Mouse (Mus musculus) embryonic facial prominence, embryonic 11.5 days (tissue): ENCODE measurements around the gene Hspg2. TPM values are rescaled to one million over a fixed set of nuclear protein-coding genes. Genes with fewer than 3 reads are reported as not detected.

Source experiments
- ATAC-seq: fragments of 200-750 bp; cut with Nextera tagmentation; replicated peaks from 2 replicates; pipeline ENCODE4 v1.8.0; 2017; ENCODE audit warnings: low read depth; ENCODE audit not compliant: insufficient number of reproducible peaks, low FRiP score, low TSS enrichment
- DNase-seq: peaks from one replicate; pipeline ENCODE4 v3.0.0-alpha.2; 2015; ENCODE audit warnings: low spot score
- H3K27ac ChIP-seq: fragments of 300-500 bp; sonication (generic); replicated peaks from 2 replicates; pipeline ENCODE4 v1.5.1; 2014; ENCODE audit warnings: mild to moderate bottlenecking, low read depth, low read length, control low read depth
- H3K27me3 ChIP-seq: fragments of 300-500 bp; sonication (generic); 2 replicates; pipeline ENCODE4 v1.6.1; 2014; ENCODE audit warnings: mild to moderate bottlenecking, low read length, moderate library complexity, mixed read lengths; ENCODE audit not compliant: control insufficient read depth, insufficient read depth
- H3K36me3 ChIP-seq: fragments of 300-500 bp; sonication (generic); replicated peaks from 2 replicates; pipeline ENCODE4 v1.6.1; 2014; ENCODE audit warnings: low read depth, mild to moderate bottlenecking, low read length, moderate library complexity, mixed read lengths; ENCODE audit not compliant: control insufficient read depth, insufficient read depth
- H3K4me1 ChIP-seq: fragments of 300-500 bp; sonication (generic); 2 replicates; pipeline ENCODE4 v1.6.1; 2014; ENCODE audit warnings: low read length, mixed read lengths; ENCODE audit not compliant: control insufficient read depth, insufficient read depth
- H3K4me2 ChIP-seq: fragments of 300-500 bp; sonication (generic); 2 replicates; pipeline ENCODE4 v1.6.1; 2014; ENCODE audit warnings: low read depth, mild to moderate bottlenecking, control low read depth, low read length, moderate library complexity
- H3K4me3 ChIP-seq: fragments of 300-500 bp; sonication (generic); 2 replicates; pipeline ENCODE4 v1.5.1; 2014; ENCODE audit warnings: low read depth, low read length, control low read depth
- H3K9ac ChIP-seq: fragments of 300-500 bp; sonication (generic); replicated peaks from 2 replicates; pipeline ENCODE4 v1.6.1; 2014; ENCODE audit warnings: mild to moderate bottlenecking, control low read depth, low read length
- H3K9me3 ChIP-seq: fragments of 300-500 bp; sonication (generic); replicated peaks from 2 replicates; pipeline ENCODE4 v1.6.1; 2016; ENCODE audit warnings: mild to moderate bottlenecking, low read length, inconsistent platforms, mixed read lengths; ENCODE audit not compliant: control insufficient read depth
- WGBS: fragments of 180-500 bp; shearing (Covaris S2); extraction: QIAGEN DNeasy Blood & Tissue Kit; methylation state at CpG from one replicate; pipeline ENCODE4 v1.1.7; 2014; 5-methylcytosine and 5-hydroxymethylcytosine counted together
- polyA plus RNA-seq: library from polyadenylated mRNA; unstranded; fragments of >200 nt; fragmentation: Nextera tagmentation; extraction: Ambion mirVana; gene quantifications from 2 replicates; pipeline ENCODE4 v1.2.1, GENCODE M21; 2014

Gene Hspg2
- polyA plus RNA-seq, 1 experiment from 2014 or later, result 14.4 TPM

DNA sequence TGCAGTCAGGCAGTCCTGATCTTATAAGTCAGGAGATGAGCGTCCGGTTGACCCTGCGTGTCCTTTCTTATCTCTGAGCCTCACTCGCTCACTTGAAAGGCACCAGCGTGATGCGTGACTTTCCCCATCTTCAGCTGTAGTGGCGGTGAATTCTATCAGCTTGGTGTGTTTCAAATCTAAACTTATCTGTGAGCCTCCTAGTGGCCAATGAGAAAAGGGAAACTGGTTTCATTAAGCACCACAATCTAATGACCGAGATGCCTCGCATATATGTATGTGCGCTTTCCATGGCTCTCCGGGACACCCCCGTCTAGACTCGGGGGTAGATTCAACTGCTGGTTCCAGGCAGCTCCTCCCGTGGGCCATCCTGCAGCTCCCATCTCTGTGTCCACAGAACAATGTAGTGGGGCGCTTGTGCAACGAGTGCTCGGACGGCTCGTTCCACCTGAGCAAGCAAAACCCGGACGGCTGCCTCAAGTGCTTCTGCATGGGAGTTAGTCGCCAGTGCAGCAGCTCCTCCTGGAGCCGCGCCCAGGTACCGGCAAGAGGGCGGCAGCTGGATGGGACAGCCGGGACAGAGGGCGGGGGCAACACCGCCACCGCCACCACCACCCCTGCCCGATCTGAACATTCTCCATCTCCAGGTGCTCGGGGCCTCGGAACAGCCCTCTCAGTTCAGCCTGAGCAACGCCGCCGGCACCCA is 49.6 kb downstream of the Hspg2 start:
- WGBS, result 88% methylated on average over 36 of the region's 36 CpGs
- ATAC-seq, result no peak
- H3K36me3 ChIP-seq, result peaks cover 3% of the 10 kb centered on the region

DNA sequence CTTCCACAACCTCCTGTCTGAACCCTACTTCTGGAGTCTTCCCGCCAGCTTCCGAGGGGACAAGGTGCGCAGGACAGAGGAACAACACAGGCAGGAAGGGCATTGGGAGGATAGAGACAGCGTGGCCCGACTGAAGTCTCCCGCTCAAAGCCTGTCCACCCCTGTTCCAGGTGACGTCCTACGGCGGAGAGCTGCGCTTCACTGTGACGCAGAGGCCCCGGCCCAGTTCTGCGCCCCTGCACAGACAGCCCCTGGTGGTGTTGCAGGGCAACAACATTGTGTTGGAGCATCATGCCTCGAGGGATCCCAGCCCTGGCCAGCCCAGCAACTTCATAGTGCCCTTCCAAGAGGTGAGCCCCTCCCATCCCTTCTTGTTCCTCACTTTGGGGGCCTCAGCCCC is 50.2 kb downstream of the Hspg2 start:
- Histone ChIP-seq H3K27me3 (no peaks in the 10 kb centered on the region), H3K27ac (no peak overlapping the region), H3K36me3 (peaks cover 3% of the 10 kb centered on the region), H3K9me3 (no peaks in the 10 kb centered on the region), H3K9ac (no peak overlapping the region), H3K4me2 (no peak overlapping the region), H3K4me3 (no peak overlapping the region), H3K4me1 (no peaks in the 10 kb centered on the region)
- no peak for DNase-seq
- 93% methylated on average over 14 of the region's 14 CpGs for WGBS
- ATAC-seq, result no peak

More for the DNA sequence above, 49.6 kb downstream of the Hspg2 start:
- no peaks in the 10 kb centered on the region for H3K9me3 ChIP-seq
- no peak overlapping the region for H3K27ac ChIP-seq
- H3K4me1 ChIP-seq, result no peaks in the 10 kb centered on the region
- H3K9ac ChIP-seq, result no peak overlapping the region
- no peak overlapping the region for H3K4me3 ChIP-seq
- no peaks in the 10 kb centered on the region for H3K27me3 ChIP-seq
- H3K4me2 ChIP-seq, result no peak overlapping the region
- peak; percentile 13 for DNase-seq

DNA sequence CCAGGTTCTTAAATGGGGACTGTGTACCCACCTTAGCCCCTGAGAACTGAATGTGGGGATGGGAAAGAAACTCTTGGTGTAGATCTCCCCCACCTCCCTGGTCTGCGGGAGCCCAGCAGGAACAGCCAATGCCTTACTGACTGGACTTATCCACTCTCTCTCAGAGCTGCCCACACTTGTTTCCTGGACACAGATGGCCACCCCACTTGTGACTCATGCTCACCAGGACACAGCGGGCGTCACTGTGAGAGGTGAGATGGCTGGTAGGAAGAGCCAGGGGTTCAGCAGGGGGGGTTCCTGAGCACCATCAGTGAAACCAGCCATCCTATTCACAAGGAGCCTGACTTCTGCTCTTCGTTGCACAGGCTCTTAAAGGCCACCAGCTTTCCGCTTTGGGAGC is 51.8 kb downstream of the Hspg2 start:
- no peak overlapping the region for H3K4me3 ChIP-seq
- H3K4me2 ChIP-seq, result no peak overlapping the region
- peaks cover 3% of the 10 kb centered on the region for H3K36me3 ChIP-seq
- no peaks in the 10 kb centered on the region for H3K4me1 ChIP-seq
- no peak overlapping the region for H3K27ac ChIP-seq
- DNase-seq (no peak), ATAC-seq (no peak)
- no peak overlapping the region for H3K9ac ChIP-seq
- WGBS, result 91% methylated on average over 5 of the region's 5 CpGs
- no peaks in the 10 kb centered on the region for H3K27me3 ChIP-seq
- H3K9me3 ChIP-seq, result no peaks in the 10 kb centered on the region

DNA sequence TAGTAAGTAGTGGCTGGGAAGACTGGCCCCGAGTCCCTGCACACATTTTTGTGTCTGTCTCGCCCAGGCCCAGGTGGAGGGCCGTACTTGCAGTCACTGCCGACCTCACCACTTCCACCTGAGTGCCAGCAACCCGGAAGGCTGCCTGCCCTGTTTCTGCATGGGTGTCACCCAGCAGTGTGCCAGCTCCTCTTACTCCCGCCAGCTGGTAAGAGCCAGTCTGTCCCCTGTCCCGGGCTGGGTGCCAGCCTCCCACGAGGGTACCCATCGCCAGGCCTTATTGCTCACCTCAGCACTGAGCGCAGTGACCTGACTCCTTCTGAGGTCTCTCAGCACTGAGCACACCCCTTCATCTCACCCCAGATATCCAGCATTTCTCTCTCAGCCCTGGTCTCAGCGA is 53.4 kb downstream of the Hspg2 start:
- Histone ChIP-seq H3K9me3 (no peaks in the 10 kb centered on the region), H3K4me2 (no peak overlapping the region), H3K27me3 (no peaks in the 10 kb centered on the region), H3K27ac (no peak overlapping the region), H3K9ac (no peak overlapping the region), H3K4me3 (no peak overlapping the region), H3K36me3 (peaks cover 2% of the 10 kb centered on the region; the same call in 1 of the 2 replicates), H3K4me1 (no peaks in the 10 kb centered on the region)
- DNase-seq (no peak), ATAC-seq (no peak)
- WGBS, result 95% methylated on average over 11 of the region's 11 CpGs

DNA sequence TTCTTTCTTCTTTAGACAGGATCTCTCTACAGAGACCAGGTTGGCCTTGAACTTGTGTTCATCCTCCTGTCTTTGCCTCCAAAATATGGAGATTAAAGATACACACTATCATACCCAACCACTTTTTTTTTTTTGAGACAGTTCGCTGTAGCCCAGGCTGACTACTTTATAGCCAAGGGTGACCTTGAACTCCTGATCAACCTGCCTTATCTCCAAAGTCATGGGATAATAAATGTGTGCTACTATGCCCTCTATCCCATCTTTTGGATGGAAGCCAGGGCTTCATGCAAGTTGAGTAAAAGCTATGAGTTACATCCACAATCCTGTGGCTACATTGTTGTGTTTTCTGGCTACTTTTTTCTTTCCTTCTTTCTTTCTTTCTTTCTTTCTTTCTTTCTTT is 56.9 kb downstream of the Hspg2 start:
- Histone ChIP-seq H3K27ac (no peak overlapping the region), H3K9me3 (no peaks in the 10 kb centered on the region), H3K36me3 (peaks cover 5% of the 10 kb centered on the region; the same call in 1 of the 2 replicates), H3K4me1 (no peaks in the 10 kb centered on the region), H3K4me3 (no peak overlapping the region), H3K4me2 (no peak overlapping the region), H3K9ac (no peak overlapping the region), H3K27me3 (no peaks in the 10 kb centered on the region)
- no peak for DNase-seq
- ATAC-seq, result no peak
- WGBS, result 100% methylated on average over 1 of the region's 1 CpGs

DNA sequence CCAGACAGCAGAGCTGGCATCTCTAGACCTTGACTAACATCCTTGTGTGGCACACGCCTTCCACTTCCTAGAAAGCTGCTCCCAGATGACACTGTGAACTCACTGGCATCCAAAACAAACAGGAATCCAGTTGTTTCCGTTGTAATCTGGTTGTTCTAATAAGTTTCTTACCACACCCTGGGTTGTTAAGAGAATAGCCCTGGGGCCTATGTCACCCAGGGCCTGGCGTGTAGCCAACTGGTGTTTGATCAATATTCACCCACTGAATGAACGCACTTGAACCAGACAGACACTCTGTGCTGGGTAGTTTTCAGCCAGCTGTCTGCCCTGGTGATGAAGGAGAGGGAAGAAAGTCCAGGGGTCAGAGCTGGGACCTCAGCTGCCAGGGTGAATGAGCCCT is 58.8 kb downstream of the Hspg2 start:
- H3K4me3 ChIP-seq, result no peak overlapping the region
- no peak for DNase-seq
- 86% methylated on average over 4 of the region's 4 CpGs for WGBS
- no peaks in the 10 kb centered on the region for H3K4me1 ChIP-seq
- no peak for ATAC-seq
- no peaks in the 10 kb centered on the region for H3K9me3 ChIP-seq
- H3K9ac ChIP-seq, result no peak overlapping the region
- no peak overlapping the region for H3K27ac ChIP-seq
- H3K4me2 ChIP-seq, result no peak overlapping the region
- H3K36me3 ChIP-seq, result peaks cover 5% of the 10 kb centered on the region; the same call in 1 of the 2 replicates
- H3K27me3 ChIP-seq, result no peaks in the 10 kb centered on the region

DNA sequence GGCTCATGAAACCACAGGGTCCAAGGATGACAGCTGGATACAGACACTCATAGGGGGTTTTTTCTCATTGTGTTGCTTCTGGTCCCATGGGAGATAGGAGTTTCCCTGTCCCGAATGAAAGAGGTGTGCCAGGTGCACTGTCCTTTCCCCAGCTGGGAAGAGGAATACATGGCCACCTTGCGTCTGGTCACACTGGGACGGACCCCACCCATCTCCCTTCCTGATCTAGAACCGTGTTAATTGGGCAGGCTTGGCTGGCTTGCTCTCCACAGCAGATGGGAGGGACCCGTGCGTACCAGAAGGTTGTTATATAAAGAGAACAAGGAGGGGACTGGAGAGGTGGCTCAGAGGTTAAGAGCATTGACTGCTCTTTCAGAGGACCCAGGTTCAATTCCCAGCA is 59.3 kb downstream of the Hspg2 start:
- Histone ChIP-seq H3K36me3 (peaks cover 5% of the 10 kb centered on the region; the same call in 1 of the 2 replicates), H3K27me3 (no peaks in the 10 kb centered on the region), H3K4me3 (no peak overlapping the region), H3K4me2 (no peak overlapping the region), H3K9ac (no peak overlapping the region), H3K4me1 (no peaks in the 10 kb centered on the region), H3K9me3 (no peaks in the 10 kb centered on the region), H3K27ac (no peak overlapping the region)
- 87% methylated on average over 6 of the region's 6 CpGs for WGBS
- ATAC-seq, result no peak
- no peak for DNase-seq

DNA sequence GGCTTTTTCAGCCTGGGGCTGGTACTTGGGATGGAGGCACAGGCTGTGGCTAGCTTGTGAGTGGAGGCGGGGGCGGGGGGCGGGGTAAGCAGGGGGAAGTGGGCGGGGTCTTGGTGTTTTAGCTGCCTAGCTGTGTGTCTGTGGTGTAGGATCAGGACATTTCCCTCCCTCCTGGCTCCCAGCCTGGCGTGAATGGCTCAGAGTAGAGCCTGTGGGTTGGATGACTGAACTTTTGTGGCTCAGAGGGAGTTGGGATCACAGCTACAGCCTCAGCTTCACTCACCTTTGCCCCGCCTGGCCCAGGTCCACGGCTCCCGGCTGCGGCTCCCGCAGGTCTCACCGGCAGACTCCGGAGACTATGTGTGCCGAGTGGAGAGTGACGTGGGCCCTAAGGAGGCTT is 71.8 kb downstream of the Hspg2 start:
- H3K4me1 ChIP-seq, result no peaks in the 10 kb centered on the region
- H3K27ac ChIP-seq, result no peak overlapping the region
- no peak overlapping the region for H3K4me3 ChIP-seq
- H3K36me3 ChIP-seq, result peaks cover 7% of the 10 kb centered on the region; the same call in 1 of the 2 replicates
- H3K9me3 ChIP-seq, result no peaks in the 10 kb centered on the region
- DNase-seq (no peak), ATAC-seq (no peak)
- H3K27me3 ChIP-seq, result no peaks in the 10 kb centered on the region
- 63% methylated on average over 14 of the region's 14 CpGs for WGBS
- no peak overlapping the region for H3K9ac ChIP-seq
- H3K4me2 ChIP-seq, result no peak overlapping the region
